Mouse (Mus musculus): ENCODE measurements around the gene Gbp8.

DNA sequence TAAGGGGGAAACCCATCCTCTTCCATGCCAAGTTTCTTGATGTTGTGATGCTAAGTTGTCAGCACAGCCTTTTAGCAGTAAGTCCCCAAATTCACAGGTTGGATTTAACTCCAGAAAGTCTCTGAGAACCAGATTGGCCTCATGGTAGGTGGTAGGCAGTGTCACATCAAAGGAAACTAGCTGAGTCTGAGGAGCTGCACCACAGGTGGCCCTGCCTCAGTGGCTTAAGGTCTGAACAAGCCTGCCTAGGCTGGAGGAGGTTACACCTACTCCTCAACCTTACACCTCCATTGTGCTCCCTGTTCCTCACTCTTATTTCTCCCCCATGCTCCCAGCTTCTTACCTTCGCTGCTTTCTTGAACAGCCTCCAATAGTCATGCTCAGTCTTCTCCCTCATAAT lies 76.0 kb downstream of the Gbp8 start:
- TF ChIP-seq CTCF (IDR thresholded peaks at IDR 0.05; ENCODE audit: borderline replicate concordance, insufficient read depth, low read depth, low read length) (no peak), POLR2A (IDR thresholded peaks at IDR 0.05; ENCODE audit: borderline replicate concordance, insufficient read depth, low read length) (no peak)
